Mouse (Mus musculus) liver, embryonic 14.5 days (tissue): ENCODE measurements around the gene Ncbp3.

Source experiments
- CTCF ChIP-seq: IDR thresholded peaks from 2 replicates; pipeline ENCODE4 v1.5.1; 2016; ENCODE audit warnings: antibody characterized with exemption, low read depth, control low read depth
- EP300 ChIP-seq: IDR thresholded peaks from 2 replicates; pipeline ENCODE4 v1.6.1; 2016; ENCODE audit warnings: antibody characterized with exemption, low read depth

DNA sequence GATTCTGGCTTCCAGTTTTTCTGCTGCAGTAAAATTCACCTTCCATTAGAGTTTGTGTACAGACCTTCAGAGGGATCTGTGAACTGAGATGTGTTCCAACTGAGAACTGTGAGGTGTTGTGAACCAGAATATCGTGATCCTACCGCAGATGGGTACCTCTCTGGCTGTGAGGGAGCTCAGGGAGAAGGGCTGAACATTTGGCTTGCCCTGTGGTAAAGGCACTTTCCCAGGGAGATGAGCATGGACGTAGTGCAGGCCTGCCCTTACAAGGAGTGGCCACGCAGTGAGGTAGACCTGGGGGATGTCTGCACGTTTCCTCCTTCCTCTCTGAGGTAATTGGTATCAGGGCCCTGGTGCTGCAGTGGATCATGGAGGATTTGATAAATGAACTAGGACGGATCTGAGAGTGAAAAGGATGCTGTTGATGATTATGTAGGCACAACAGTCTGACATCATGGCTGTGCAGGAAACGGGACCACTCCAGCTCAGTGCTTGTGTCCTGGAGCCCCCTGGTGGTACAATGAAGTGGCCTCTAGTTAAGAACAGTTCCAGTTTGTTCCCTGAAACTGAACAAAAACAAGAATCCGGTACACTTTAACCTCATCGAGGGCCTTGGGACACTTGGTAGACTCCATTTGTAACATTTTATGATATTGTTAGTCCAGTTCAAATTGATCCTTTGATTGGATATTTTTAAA is 8.3 kb upstream of the Ncbp3 start:
- TF ChIP-seq CTCF (peak; percentile 77), EP300 (no peak)
